Mouse (Mus musculus): Measurements from ENCODE around the gene D630003M21Rik. TPM values are rescaled to one million over a fixed set of nuclear protein-coding genes. Genes with fewer than 3 reads are reported as not detected.
A peak's percentile ranks its signal among the peaks of the same experiment; 100 is the strongest.

The D630003M21Rik gene
- polyA plus RNA-seq, 1 experiment from 2014 or later = 2.6 TPM

DNA sequence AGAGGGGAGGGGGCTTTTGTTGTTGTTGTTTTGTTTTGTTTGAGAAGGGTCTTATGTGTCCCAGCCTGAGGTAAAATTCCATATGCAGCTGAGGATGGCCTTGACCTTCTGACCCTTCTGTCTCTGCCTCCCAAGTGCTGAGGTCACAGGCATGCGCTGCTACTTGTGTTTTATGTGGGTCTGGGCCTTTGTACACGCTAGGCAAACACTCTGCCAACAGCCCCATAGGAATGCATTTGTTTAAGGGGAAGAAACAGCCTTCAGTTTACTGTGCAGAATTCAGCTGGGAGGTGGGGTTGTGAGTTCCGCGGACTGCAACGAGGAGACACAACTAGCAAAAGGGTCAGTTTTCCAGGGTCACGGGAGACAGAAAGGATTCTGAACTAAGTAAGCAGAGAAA lies 1.6 kb upstream of the D630003M21Rik start:
- no peak overlapping the region for H3K9ac ChIP-seq
- H3K4me3 ChIP-seq (replicated peaks) = no peak overlapping the region
- H3K4me2 ChIP-seq (replicated peaks) = no peak overlapping the region
- no peak for ATAC-seq
- peaks cover 18% of the 10 kb centered on the region for H3K4me1 ChIP-seq (replicated peaks)
- H3K36me3 ChIP-seq = no peaks in the 10 kb centered on the region
- H3K27ac ChIP-seq = no peak overlapping the region
- no peaks in the 10 kb centered on the region for H3K27me3 ChIP-seq (replicated peaks)
- WGBS = 46% methylated on average over 6 of the region's 6 CpGs
- H3K9me3 ChIP-seq = no peaks in the 10 kb centered on the region

DNA sequence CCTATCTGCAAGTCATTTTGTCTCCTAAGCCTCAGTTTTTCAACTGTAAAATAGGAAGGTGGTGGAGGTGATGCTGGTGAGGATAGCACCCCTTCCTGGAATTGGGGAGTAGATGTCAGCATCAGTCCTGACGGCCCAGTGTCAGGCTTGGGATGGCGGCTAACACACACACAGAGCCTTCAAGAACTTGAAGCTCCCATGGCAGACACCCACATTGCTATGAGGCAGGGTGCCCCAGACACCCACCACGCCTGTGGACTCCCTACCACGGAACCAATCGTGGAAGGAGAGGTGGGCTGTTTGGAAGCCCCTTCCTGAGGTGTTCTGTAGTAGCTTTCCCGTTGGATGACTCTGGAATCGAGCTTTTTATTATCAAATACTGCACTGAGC lies 476 bp upstream of the D630003M21Rik start:
- ATAC-seq = no peak

DNA sequence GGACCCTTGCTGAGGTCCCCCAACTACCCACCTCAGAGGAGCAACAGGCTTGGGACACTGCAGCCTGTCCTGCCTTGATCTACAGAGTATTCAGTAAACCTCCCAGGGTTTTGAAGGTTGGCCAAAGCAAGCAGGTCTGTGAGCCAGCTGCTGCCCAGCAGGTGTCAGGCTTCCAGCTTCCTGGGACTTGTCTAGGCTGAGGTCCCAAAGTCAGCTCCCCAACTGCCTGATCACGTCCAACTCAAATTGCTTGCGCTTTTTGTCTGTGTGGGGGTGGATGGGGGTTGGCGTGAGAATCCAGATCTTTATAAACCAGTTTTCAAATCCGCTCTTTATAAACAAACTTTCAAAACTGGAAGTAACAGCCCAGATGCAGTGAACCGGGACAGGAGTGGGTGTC lies 3.7 kb downstream of the D630003M21Rik start:
- ATAC-seq = no peak
- WGBS = 57% methylated on average over 5 of the region's 5 CpGs
- no peak overlapping the region for H3K4me2 ChIP-seq (replicated peaks)
- peaks cover 26% of the 10 kb centered on the region for H3K4me1 ChIP-seq (replicated peaks)
- no peak overlapping the region for H3K4me3 ChIP-seq (replicated peaks)
- H3K9ac ChIP-seq = no peak overlapping the region
- H3K27me3 ChIP-seq (replicated peaks) = no peaks in the 10 kb centered on the region
- H3K27ac ChIP-seq = no peak overlapping the region
- H3K36me3 ChIP-seq = no peaks in the 10 kb centered on the region
- H3K9me3 ChIP-seq = no peaks in the 10 kb centered on the region

More for the DNA sequence above, 476 bp upstream of the D630003M21Rik start:
- H3K9ac ChIP-seq = peak overlapping the region; percentile 18
- H3K4me1 ChIP-seq (replicated peaks) = peaks cover 20% of the 10 kb centered on the region
- no peaks in the 10 kb centered on the region for H3K27me3 ChIP-seq (replicated peaks)
- H3K36me3 ChIP-seq = no peaks in the 10 kb centered on the region
- H3K4me2 ChIP-seq (replicated peaks) = peak overlapping the region; percentile 91
- no peaks in the 10 kb centered on the region for H3K9me3 ChIP-seq
- H3K27ac ChIP-seq = no peak overlapping the region
- H3K4me3 ChIP-seq (replicated peaks) = peak overlapping the region; percentile 43
- 34% methylated on average over 7 of the region's 7 CpGs for WGBS

DNA sequence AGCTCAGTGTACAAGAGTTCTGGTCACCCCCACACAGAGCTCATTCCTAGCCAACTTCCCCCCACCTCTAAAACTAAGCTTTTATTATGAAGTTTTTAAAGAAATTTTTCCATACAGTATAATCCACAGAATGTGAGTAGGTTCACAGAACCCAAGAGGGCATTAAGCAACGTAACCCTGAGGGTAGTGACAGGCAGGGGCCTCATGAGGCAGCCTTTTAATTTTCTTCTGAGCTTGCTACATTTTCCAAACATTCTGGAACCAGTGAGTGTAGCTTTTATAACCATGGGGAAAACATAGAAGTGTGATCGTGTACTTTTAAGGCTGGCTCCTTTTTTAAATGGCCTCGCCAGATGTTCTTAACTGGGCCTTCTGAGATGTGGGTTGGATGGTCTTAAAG lies 5.5 kb downstream of the D630003M21Rik start:
- H3K27ac ChIP-seq = no peak overlapping the region
- H3K9me3 ChIP-seq = no peaks in the 10 kb centered on the region
- no peak overlapping the region for H3K4me2 ChIP-seq (replicated peaks)
- no peak overlapping the region for H3K4me3 ChIP-seq (replicated peaks)
- no peaks in the 10 kb centered on the region for H3K27me3 ChIP-seq (replicated peaks)
- 65% methylated on average over 3 of the region's 3 CpGs for WGBS
- no peak for ATAC-seq
- peaks cover 17% of the 10 kb centered on the region for H3K4me1 ChIP-seq (replicated peaks)
- H3K9ac ChIP-seq = no peak overlapping the region
- H3K36me3 ChIP-seq = no peaks in the 10 kb centered on the region

DNA sequence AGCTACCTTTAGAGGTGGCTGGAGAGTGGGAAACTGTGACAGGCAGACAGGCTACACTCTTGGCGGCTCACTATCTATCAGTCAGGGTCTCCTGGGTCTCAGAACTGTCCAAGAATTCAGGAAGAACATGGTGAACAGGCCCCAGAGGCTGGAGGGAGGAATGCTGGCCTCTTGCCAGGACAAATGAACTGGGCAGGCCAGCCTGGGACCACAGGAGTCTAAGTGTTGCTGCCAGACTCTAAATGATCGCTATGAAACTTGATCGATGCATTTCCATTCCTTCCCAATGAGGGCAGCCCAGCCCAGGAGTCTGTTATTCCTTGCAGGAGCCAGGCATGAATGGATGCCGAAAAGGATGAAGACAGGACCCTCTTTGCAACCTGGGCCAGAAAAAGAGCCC lies 6.4 kb downstream of the D630003M21Rik start:
- Histone ChIP-seq H3K27ac (no peak overlapping the region), H3K9ac (no peak overlapping the region), H3K4me3 (replicated peaks) (no peak overlapping the region), H3K4me1 (replicated peaks) (peaks cover 14% of the 10 kb centered on the region), H3K36me3 (no peaks in the 10 kb centered on the region), H3K27me3 (replicated peaks) (no peaks in the 10 kb centered on the region), H3K4me2 (replicated peaks) (no peak overlapping the region), H3K9me3 (no peaks in the 10 kb centered on the region)
- no peak for ATAC-seq
- 35% methylated on average over 4 of the region's 4 CpGs for WGBS

DNA sequence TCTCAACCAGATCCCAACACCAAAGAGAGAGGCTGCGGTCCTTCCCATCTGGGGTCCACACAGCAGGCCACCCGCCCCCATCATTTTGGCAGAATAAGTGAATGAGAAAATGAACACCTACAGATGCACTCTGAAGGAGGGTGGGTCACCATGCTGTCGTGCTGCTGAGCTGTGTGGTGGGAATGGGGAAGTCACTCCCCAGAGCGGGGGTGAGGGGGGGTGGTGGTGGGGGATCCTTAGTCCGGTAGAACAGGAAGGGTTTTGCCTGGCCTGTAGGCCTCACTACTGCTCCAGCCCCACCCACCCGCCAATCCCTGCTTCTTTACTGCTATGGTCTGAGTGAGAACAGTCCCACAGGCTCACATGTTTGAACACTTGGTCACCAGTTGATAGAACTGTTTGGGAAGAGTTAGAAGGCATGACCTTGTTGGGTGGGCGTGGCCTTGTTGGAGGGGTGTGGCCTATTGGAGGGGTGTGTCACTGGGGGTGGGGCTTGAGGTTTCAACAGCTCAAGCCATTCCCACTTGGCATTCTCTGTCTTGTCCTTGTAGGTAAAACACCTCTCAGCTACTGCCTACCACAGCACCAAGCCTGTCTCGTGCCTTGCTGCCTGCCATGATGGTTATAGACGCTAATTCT lies 7.5 kb downstream of the D630003M21Rik start:
- Histone ChIP-seq H3K36me3 (no peaks in the 10 kb centered on the region), H3K9ac (no peak overlapping the region), H3K27ac (no peak overlapping the region), H3K4me3 (replicated peaks) (no peak overlapping the region), H3K4me2 (replicated peaks) (no peak overlapping the region), H3K27me3 (replicated peaks) (no peaks in the 10 kb centered on the region), H3K4me1 (replicated peaks) (peaks cover 15% of the 10 kb centered on the region), H3K9me3 (no peaks in the 10 kb centered on the region)
- 0 out of 2 replicates have a peak, but pooled peaks have one; percentile 16 for ATAC-seq
- 88% methylated on average over 9 of the region's 9 CpGs for WGBS

DNA sequence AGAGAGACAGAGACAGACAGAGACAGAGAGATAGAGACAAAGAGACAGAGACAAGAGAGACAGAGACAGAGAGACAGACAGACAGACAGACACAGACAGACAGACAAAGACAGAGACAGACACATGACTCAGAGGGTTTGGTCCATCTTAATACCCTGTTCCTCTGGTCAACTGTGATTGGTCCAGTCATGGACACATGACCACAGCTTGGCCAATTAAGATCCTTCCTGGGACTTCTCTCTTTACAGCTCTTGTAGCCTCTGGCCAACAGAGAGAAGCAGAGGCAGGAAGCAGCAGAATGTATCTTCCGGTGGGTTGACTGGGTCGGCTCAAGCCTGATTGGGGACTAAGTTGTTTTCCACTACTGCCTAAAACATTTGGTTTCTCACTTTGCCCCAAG lies 9.5 kb downstream of the D630003M21Rik start:
- H3K9ac ChIP-seq = no peak overlapping the region
- no peak for ATAC-seq
- no peaks in the 10 kb centered on the region for H3K9me3 ChIP-seq
- H3K36me3 ChIP-seq = no peaks in the 10 kb centered on the region
- H3K27ac ChIP-seq = no peak overlapping the region
- no peak overlapping the region for H3K4me3 ChIP-seq (replicated peaks)
- H3K4me2 ChIP-seq (replicated peaks) = no peak overlapping the region
- WGBS = 97% methylated on average over 2 of the region's 2 CpGs
- no peaks in the 10 kb centered on the region for H3K27me3 ChIP-seq (replicated peaks)
- H3K4me1 ChIP-seq (replicated peaks) = peaks cover 30% of the 10 kb centered on the region

DNA sequence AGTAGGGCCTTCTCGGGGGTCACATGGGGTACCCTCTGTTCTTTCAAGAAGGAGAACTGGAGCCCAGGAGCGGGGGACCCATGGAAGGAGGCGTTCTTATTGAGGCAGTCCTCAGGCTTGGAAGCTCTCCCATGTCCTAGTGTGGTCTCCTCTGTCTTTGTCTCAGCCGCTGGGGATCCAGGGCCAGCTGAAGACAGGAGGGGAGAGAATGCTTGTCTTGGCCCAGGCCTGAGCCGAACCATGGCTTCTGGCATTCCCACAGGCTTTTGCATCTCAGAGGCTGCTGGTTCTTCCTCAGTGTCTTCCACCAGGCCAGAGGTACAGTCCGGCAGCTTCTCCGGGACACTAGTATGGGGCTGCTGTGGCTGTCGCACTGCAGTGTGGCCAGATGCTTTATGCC lies 12.5 kb downstream of the D630003M21Rik start:
- Histone ChIP-seq H3K4me3 (replicated peaks) (no peak overlapping the region), H3K4me2 (replicated peaks) (no peak overlapping the region), H3K27me3 (replicated peaks) (no peaks in the 10 kb centered on the region), H3K4me1 (replicated peaks) (peaks cover 21% of the 10 kb centered on the region), H3K27ac (peak overlapping the region; percentile 66; the same call in 1 of the 2 replicates), H3K36me3 (no peaks in the 10 kb centered on the region), H3K9me3 (no peaks in the 10 kb centered on the region), H3K9ac (no peak overlapping the region)
- ATAC-seq = no peak
- WGBS = 82% methylated on average over 8 of the region's 8 CpGs

DNA sequence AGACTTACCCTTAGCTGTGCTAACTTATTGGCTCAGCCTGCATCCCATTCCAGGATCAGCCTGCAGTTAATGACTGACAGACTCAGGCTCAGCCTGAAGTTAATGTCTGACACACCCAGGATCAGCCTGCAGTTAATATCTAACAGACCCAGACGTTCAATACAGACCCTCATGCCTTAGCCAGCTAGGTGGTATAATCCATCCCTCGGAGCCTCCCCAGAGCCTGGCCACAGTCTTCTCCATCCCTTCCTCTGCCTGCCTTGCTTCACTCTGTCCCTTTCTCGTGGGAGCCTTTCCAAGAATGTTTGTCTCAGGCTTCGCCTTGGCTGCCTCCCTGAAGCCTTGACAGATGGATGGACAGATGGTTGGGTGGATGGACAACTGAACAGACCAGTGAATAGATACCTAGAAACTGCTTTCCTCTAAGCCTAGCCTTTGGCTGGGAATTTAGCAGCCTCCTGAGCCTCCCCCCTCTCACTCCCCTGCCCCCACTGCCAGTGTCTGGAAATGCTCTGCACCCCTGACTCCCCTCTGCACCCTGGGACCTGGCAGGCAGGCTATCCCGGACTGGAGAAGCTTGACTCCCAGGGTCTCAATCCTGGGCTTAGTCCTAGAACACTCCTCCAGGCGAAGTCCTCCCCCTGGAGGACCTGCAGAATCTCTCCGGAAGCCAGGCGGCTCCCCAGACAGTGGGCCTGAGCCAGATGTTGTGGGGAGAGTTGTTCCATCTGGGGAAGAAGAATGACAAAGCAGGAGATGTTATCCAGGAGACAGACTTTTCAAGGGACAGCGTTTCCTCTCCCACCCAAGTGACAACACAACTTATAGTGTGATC lies 13.5 kb downstream of the D630003M21Rik start:
- Histone ChIP-seq H3K9me3 (no peaks in the 10 kb centered on the region), H3K36me3 (no peaks in the 10 kb centered on the region), H3K27me3 (replicated peaks) (no peaks in the 10 kb centered on the region), H3K9ac (no peak overlapping the region), H3K27ac (peak overlapping the region; percentile 66), H3K4me1 (replicated peaks) (peaks cover 24% of the 10 kb centered on the region), H3K4me2 (replicated peaks) (no peak overlapping the region), H3K4me3 (replicated peaks) (no peak overlapping the region)
- WGBS = 25% methylated on average over 9 of the region's 9 CpGs
- ATAC-seq = peak; percentile 62

DNA sequence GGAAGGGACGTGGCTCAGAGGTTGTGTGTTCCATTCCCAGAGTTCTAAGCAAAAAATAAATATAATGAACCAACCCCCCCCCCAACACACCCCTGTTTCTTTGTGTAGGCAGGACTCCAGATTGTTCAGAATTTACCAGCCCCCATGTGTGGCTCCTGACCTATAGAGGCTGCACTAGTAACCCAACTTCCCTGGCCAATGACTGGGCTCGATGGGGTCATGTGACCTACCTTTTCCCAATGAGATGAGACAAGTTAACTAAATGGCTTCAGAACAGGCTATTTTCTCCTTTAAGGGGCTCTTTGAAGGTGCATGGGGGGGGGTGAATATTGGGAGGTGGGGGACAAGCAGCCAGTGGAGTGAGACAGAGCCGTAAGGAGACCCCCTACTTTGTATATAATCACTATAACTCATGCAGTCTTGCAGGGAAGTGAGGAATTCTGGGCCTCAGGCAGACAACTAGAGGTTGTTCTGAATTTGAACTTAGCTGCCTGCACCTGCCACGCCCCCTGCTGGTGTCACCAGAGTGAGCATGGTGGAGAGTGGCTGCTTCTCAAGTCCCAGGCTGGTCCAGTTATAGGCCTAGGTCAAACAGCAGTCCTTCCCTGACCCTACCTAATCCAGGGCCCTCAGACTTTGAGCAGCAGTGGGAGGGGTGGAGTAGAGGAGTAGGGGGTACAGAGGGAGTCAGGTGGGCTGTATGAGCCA lies 17.1 kb downstream of the D630003M21Rik start:
- Histone ChIP-seq H3K9ac (no peak overlapping the region), H3K9me3 (no peaks in the 10 kb centered on the region), H3K4me2 (replicated peaks) (no peak overlapping the region), H3K4me1 (replicated peaks) (peaks cover 31% of the 10 kb centered on the region), H3K27ac (no peak overlapping the region), H3K4me3 (replicated peaks) (no peak overlapping the region), H3K36me3 (no peaks in the 10 kb centered on the region), H3K27me3 (replicated peaks) (no peaks in the 10 kb centered on the region)
- no peak for ATAC-seq
- WGBS = 69% methylated on average over 4 of the region's 4 CpGs

DNA sequence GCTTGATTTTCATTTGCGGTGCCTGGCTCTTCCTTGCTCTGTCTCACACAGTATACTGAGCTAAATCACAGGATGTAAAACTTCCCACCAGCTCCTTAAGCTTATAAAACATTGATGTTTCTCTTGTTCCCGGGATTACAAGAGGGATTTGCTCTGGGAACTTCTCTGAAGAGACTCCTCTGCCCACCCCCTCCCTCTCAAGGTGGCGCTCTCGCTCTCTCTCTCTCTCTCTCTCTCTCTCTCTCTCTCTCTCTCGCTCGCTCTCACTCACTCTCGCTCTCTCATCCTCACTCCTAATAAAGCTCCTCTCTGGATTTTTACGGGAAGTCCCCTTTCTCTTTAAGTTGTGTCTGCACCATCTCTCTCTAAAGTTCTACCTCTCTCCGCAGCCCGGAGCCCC lies 18.1 kb downstream of the D630003M21Rik start:
- Histone ChIP-seq H3K4me1 (replicated peaks) (peaks cover 25% of the 10 kb centered on the region), H3K36me3 (no peaks in the 10 kb centered on the region), H3K4me2 (replicated peaks) (no peak overlapping the region), H3K27me3 (replicated peaks) (no peaks in the 10 kb centered on the region), H3K4me3 (replicated peaks) (no peak overlapping the region), H3K27ac (no peak overlapping the region), H3K9me3 (no peaks in the 10 kb centered on the region), H3K9ac (no peak overlapping the region)
- ATAC-seq = no peak
- 29% methylated on average over 10 of the region's 10 CpGs for WGBS

DNA sequence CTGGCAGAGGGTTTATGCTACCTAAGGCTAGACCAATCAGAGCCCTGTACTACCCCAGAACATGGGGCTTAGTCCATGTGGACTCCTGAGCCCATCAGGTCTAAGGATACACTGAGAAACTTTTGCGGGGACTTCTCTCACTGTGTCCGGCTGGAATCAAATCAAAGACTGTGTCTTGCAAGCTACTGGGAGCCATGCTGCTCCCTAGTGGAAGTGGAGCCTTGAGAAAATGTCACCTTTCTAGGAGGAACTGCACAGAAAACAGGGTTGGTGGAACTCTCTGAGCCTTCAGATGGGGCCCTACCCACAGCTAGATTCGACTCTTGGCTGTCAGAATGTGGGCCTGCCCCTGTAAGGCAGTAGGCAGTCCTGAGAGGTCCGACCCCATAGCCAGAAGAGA lies 18.5 kb downstream of the D630003M21Rik start:
- Histone ChIP-seq H3K27ac (no peak overlapping the region), H3K4me1 (replicated peaks) (peaks cover 21% of the 10 kb centered on the region)
- no peak for ATAC-seq

More for the DNA sequence above, 18.5 kb downstream of the D630003M21Rik start:
- no peaks in the 10 kb centered on the region for H3K27me3 ChIP-seq (replicated peaks)
- WGBS = 46% methylated on average over 4 of the region's 4 CpGs
- no peaks in the 10 kb centered on the region for H3K36me3 ChIP-seq
- H3K9ac ChIP-seq = no peak overlapping the region
- H3K4me3 ChIP-seq (replicated peaks) = no peak overlapping the region
- H3K9me3 ChIP-seq = no peaks in the 10 kb centered on the region
- no peak overlapping the region for H3K4me2 ChIP-seq (replicated peaks)

Measured in intestine, embryonic 15.5 days (tissue).